24 mouse cellular contexts compared by ENCODE assay signal in genomic region chr12:116788346-116788745, GRCm38 (mm10).
DNase-seq lines count a peak whose midpoint lies in the region; ATAC-seq lines count a peak whose summit lies in the region.
"Had no signal": no experiment of that assay in that cellular context is flagged by ENCODE, and none has a peak within 500 bp of the region (broad histone marks: within the 10 kb centered on the region; RNA-seq: fewer than 3 reads in every experiment).

No protein-coding gene starts in this region.

- ATAC-seq in heart, embryonic 11.5 days (replicated peaks; ENCODE audit: insufficient number of reproducible peaks, low FRiP score, low TSS enrichment) = no peak
- ATAC-seq in lung, embryonic 16.5 days (ENCODE audit: low read depth) = 0 out of 2 replicates have a peak, but pooled peaks have one; percentile 28
- no peak for ATAC-seq in forebrain, embryonic 16.5 days
- ATAC-seq: activated CD4-positive, CD25-positive, alpha-beta regulatory T cell, adult 4 months; forebrain, embryonic 13.5 days; forebrain, postnatal 0 days had no signal

- no peaks in the 10 kb centered on the region for H3K9me3 ChIP-seq in heart, embryonic 11.5 days (replicated peaks; ENCODE audit: control insufficient read depth, low read length)
- H3K9me3 ChIP-seq in lung, embryonic 16.5 days (ENCODE audit: control insufficient read depth, low read length) = no peaks in the 10 kb centered on the region
- no peaks in the 10 kb centered on the region for H3K9me3 ChIP-seq in forebrain, embryonic 16.5 days (ENCODE audit: control insufficient read depth, low read length)
- H3K9me3 ChIP-seq: forebrain, embryonic 10.5 days; forebrain, embryonic 13.5 days; heart, embryonic 13.5 days; hindbrain, embryonic 15.5 days had no signal

- peak; percentile 40 for DNase-seq in heart, adult 11 months
- DNase-seq in lung, postnatal 14 days = peak; percentile 36
- DNase-seq in lung, postnatal 4 days = peak; percentile 21 to 49
- no peak for DNase-seq in right cerebral cortex, postnatal 10 days (ENCODE audit: low spot score in 2 of 2)
- DNase-seq in kidney, adult 11 months = no peak
- DNase-seq: adrenal gland, adult 8-10 months; adrenal gland, postnatal 25 days; cerebellum, adult 11-12 months; cerebellum, adult 8-10 months; cerebellum, postnatal 14 days; forebrain, postnatal 0 days; gastrocnemius, adult 2 months; gastrocnemius, postnatal 14 days; heart, adult 18-20 months; heart, postnatal 14 days; heart, postnatal 4 days had no signal

- no peak overlapping the region for H3K27ac ChIP-seq in heart, embryonic 11.5 days (ENCODE audit: low read depth, low read length)
- H3K27ac ChIP-seq in lung, embryonic 16.5 days (ENCODE audit: low read length) = no peak overlapping the region
- no peak overlapping the region for H3K27ac ChIP-seq in forebrain, embryonic 16.5 days (ENCODE audit: low read length)
- H3K27ac ChIP-seq: forebrain, embryonic 10.5 days; forebrain, embryonic 13.5 days; gastrocnemius, adult 2 months; heart, embryonic 13.5 days; hindbrain, embryonic 15.5 days had no signal

- no peaks in the 10 kb centered on the region for H3K4me1 ChIP-seq in heart, embryonic 11.5 days (ENCODE audit: control insufficient read depth, insufficient read depth, low read length)
- no peaks in the 10 kb centered on the region for H3K4me1 ChIP-seq in lung, embryonic 16.5 days (replicated peaks; ENCODE audit: control insufficient read depth, insufficient read depth, low read length)
- H3K4me1 ChIP-seq in forebrain, embryonic 16.5 days (replicated peaks; ENCODE audit: control insufficient read depth, insufficient read depth, low read length) = no peaks in the 10 kb centered on the region
- H3K4me1 ChIP-seq: forebrain, embryonic 10.5 days; forebrain, embryonic 13.5 days; heart, embryonic 13.5 days; hindbrain, embryonic 15.5 days had no signal

- no peaks in the 10 kb centered on the region for H3K27me3 ChIP-seq in heart, embryonic 11.5 days (ENCODE audit: control insufficient read depth, insufficient read depth, low read length)
- H3K27me3 ChIP-seq in lung, embryonic 16.5 days (ENCODE audit: control insufficient read depth, insufficient read depth, low read depth, low read length) = no peaks in the 10 kb centered on the region
- no peaks in the 10 kb centered on the region for H3K27me3 ChIP-seq in forebrain, embryonic 16.5 days (replicated peaks; ENCODE audit: control insufficient read depth, insufficient read depth, low read length)
- H3K27me3 ChIP-seq: forebrain, embryonic 13.5 days; heart, embryonic 13.5 days; hindbrain, embryonic 15.5 days had no signal

- H3K9ac ChIP-seq in heart, embryonic 11.5 days (ENCODE audit: low read depth, low read length) = no peak overlapping the region
- H3K9ac ChIP-seq in lung, embryonic 16.5 days (ENCODE audit: low read length) = no peak overlapping the region
- H3K9ac ChIP-seq in forebrain, embryonic 16.5 days (replicated peaks; ENCODE audit: low read depth, low read length) = no peak overlapping the region
- H3K9ac ChIP-seq: forebrain, embryonic 13.5 days; forebrain, postnatal 0 days; heart, embryonic 13.5 days; hindbrain, embryonic 15.5 days had no signal

- no peak overlapping the region for H3K4me3 ChIP-seq in heart, embryonic 11.5 days (ENCODE audit: low read depth, low read length)
- H3K4me3 ChIP-seq in lung, embryonic 16.5 days (ENCODE audit: low read length) = no peak overlapping the region
- H3K4me3 ChIP-seq in forebrain, embryonic 16.5 days (replicated peaks; ENCODE audit: low read length) = no peak overlapping the region
- H3K4me3 ChIP-seq: forebrain, embryonic 10.5 days; forebrain, embryonic 13.5 days; gastrocnemius, adult 2 months; heart, embryonic 13.5 days; hindbrain, embryonic 15.5 days had no signal

- H3K4me2 ChIP-seq in heart, embryonic 11.5 days = no peak overlapping the region
- H3K4me2 ChIP-seq in lung, embryonic 16.5 days (ENCODE audit: low read depth, low read length) = no peak overlapping the region
- H3K4me2 ChIP-seq in forebrain, embryonic 16.5 days (ENCODE audit: low read length) = no peak overlapping the region
- H3K4me2 ChIP-seq: forebrain, embryonic 13.5 days; heart, embryonic 13.5 days; hindbrain, embryonic 15.5 days had no signal

- no peaks in the 10 kb centered on the region for H3K36me3 ChIP-seq in heart, embryonic 11.5 days (ENCODE audit: control insufficient read depth, insufficient read depth, low read length)
- no peaks in the 10 kb centered on the region for H3K36me3 ChIP-seq in lung, embryonic 16.5 days (ENCODE audit: control insufficient read depth, insufficient read depth, low read length)
- no peaks in the 10 kb centered on the region for H3K36me3 ChIP-seq in forebrain, embryonic 16.5 days (ENCODE audit: control insufficient read depth, insufficient read depth)
- H3K36me3 ChIP-seq: forebrain, embryonic 10.5 days; heart, embryonic 13.5 days; hindbrain, embryonic 15.5 days had no signal

- WGBS in heart, embryonic 11.5 days (ENCODE audit: insufficient replicate concordance) = 68% methylated on average over 3 of the region's 3 CpGs
- 42% methylated on average over 3 of the region's 3 CpGs for WGBS in lung, embryonic 16.5 days
- WGBS in forebrain, embryonic 16.5 days = 86% methylated on average over 3 of the region's 3 CpGs

Comparison
In these comparisons a context has a peak if more than half of its experiments do, and no peak if none do; other contexts are left out.
1. DNase-seq: peak in heart, adult 11 months (single experiment), lung, postnatal 14 days (single experiment) and lung, postnatal 4 days (2 of 2); none in right cerebral cortex, postnatal 10 days (0 of 2) and kidney, adult 11 months (single experiment).